Mouse (Mus musculus) limb, embryonic 13.5 days (tissue): ENCODE measurements around the gene Mxd4. TPM values are rescaled to one million over a fixed set of nuclear protein-coding genes. Genes with fewer than 3 reads are reported as not detected.

Source experiments
- ATAC-seq: fragments of 200-750 bp; cut with Nextera tagmentation; 2 replicates; pipeline ENCODE4 v1.8.0; 2017; ENCODE audit warnings: low read depth, moderate number of reproducible peaks, moderate TSS enrichment; ENCODE audit not compliant: low FRiP score
- H3K27ac ChIP-seq: fragments of 300-500 bp; sonication (generic); 2 replicates; pipeline ENCODE4 v1.5.1; 2015; ENCODE audit warnings: inconsistent platforms, mild to moderate bottlenecking, moderate library complexity
- H3K27me3 ChIP-seq: fragments of 300-500 bp; sonication (generic); 2 replicates; pipeline ENCODE4 v1.6.1; 2015; ENCODE audit warnings: mild to moderate bottlenecking, inconsistent platforms
- H3K36me3 ChIP-seq: fragments of 300-500 bp; sonication (generic); 2 replicates; pipeline ENCODE4 v1.6.1; 2015; ENCODE audit warnings: inconsistent platforms, mild to moderate bottlenecking, moderate library complexity
- H3K4me1 ChIP-seq: fragments of 300-500 bp; sonication (generic); 2 replicates; pipeline ENCODE4 v1.6.1; 2015; ENCODE audit warnings: inconsistent platforms
- H3K4me2 ChIP-seq: fragments of 300-500 bp; sonication (generic); replicated peaks from 2 replicates; pipeline ENCODE4 v1.6.1; 2015; ENCODE audit warnings: inconsistent platforms, mild to moderate bottlenecking, moderate library complexity
- H3K4me3 ChIP-seq: fragments of 300-500 bp; sonication (generic); 2 replicates; pipeline ENCODE4 v1.5.1; 2015; ENCODE audit warnings: moderate library complexity, mild to moderate bottlenecking, inconsistent platforms
- H3K9ac ChIP-seq: fragments of 300-500 bp; sonication (generic); 2 replicates; pipeline ENCODE4 v1.6.1; 2015; ENCODE audit warnings: mild to moderate bottlenecking, inconsistent platforms
- H3K9me3 ChIP-seq: fragments of 300-500 bp; sonication (generic); 2 replicates; pipeline ENCODE4 v1.6.1; 2016; ENCODE audit warnings: inconsistent platforms
- WGBS: fragments of 180-500 bp; shearing (Covaris S2); methylation state at CpG from one replicate; pipeline ENCODE4 v1.1.7; 2015; 5-methylcytosine and 5-hydroxymethylcytosine counted together
- polyA plus RNA-seq: library from polyadenylated mRNA; unstranded; fragments of >200 nt; fragmentation: Nextera tagmentation; extraction: Ambion mirVana; gene quantifications from 2 replicates; pipeline ENCODE4 v1.2.1, GENCODE M21; 2015

The Mxd4 gene
- polyA plus RNA-seq, 1 experiment from 2014 or later = 39.6 TPM

- H3K4me3 ChIP-seq = no peak overlapping the region
- WGBS = 72% methylated on average over 5 of the region's 5 CpGs
- peaks cover 42% of the 10 kb centered on the region for H3K4me1 ChIP-seq
- peak overlapping the region; percentile 21; the same call in 1 of the 2 replicates for H3K9ac ChIP-seq
- H3K36me3 ChIP-seq = peaks cover 56% of the 10 kb centered on the region
- H3K27me3 ChIP-seq = no peaks in the 10 kb centered on the region
- H3K27ac ChIP-seq = no peak overlapping the region
- H3K4me2 ChIP-seq = no peak overlapping the region
- no peak for ATAC-seq
- no peaks in the 10 kb centered on the region for H3K9me3 ChIP-seq
These were observed 4.2 kb downstream of the Mxd4 start for GRCm38 (mm10) chr5:34183156-34183880.

GRCm38 (mm10) chr5:34182486-34182885 lies 5.0 kb downstream of the Mxd4 start:
- no peak overlapping the region for H3K4me2 ChIP-seq
- H3K9ac ChIP-seq = no peak overlapping the region
- no peaks in the 10 kb centered on the region for H3K9me3 ChIP-seq
- peaks cover 65% of the 10 kb centered on the region for H3K36me3 ChIP-seq
- peaks cover 41% of the 10 kb centered on the region for H3K4me1 ChIP-seq
- H3K4me3 ChIP-seq = no peak overlapping the region
- ATAC-seq = no peak
- WGBS = 63% methylated on average over 3 of the region's 3 CpGs
- no peak overlapping the region for H3K27ac ChIP-seq
- no peaks in the 10 kb centered on the region for H3K27me3 ChIP-seq

GRCm38 (mm10) chr5:34177821-34178220 lies 9.7 kb downstream of the Mxd4 start:
- no peaks in the 10 kb centered on the region for H3K9me3 ChIP-seq
- ATAC-seq = no peak
- H3K27ac ChIP-seq = no peak overlapping the region
- 93% methylated on average over 4 of the region's 4 CpGs for WGBS
- H3K4me1 ChIP-seq = peaks cover under 1% of the 10 kb centered on the region; the same call in 1 of the 2 replicates
- H3K4me3 ChIP-seq = no peak overlapping the region
- H3K36me3 ChIP-seq = peaks cover 93% of the 10 kb centered on the region
- H3K9ac ChIP-seq = no peak overlapping the region
- H3K27me3 ChIP-seq = no peaks in the 10 kb centered on the region
- H3K4me2 ChIP-seq = no peak overlapping the region

DNA sequence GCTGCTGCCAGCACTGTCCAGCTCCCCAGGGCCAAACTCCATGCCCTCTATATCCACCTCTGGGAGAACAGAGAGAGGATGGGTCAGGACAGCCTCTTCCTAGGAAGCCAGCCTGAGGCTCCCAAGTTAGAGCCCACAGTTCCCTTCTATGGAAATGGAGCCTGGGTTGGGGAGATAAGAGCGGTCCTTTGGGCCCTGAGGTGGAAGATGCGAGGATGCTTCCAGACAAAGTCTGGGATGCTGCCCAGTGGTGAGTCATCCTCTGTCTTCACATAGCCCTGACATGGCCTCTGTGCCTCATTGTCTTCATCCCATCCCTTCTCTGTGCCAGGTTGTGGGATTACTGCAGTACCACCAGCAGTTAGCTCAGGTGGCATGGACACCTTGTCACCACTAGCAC lies 10.4 kb downstream of the Mxd4 start:
- Histone ChIP-seq H3K9me3 (no peaks in the 10 kb centered on the region), H3K4me2 (no peak overlapping the region), H3K27me3 (no peaks in the 10 kb centered on the region), H3K36me3 (peaks cover 91% of the 10 kb centered on the region), H3K4me1 (no peaks in the 10 kb centered on the region), H3K27ac (no peak overlapping the region), H3K4me3 (no peak overlapping the region), H3K9ac (peak overlapping the region; percentile 5; the same call in 1 of the 2 replicates)
- ATAC-seq = no peak
- 96% methylated on average over 2 of the region's 2 CpGs for WGBS

DNA sequence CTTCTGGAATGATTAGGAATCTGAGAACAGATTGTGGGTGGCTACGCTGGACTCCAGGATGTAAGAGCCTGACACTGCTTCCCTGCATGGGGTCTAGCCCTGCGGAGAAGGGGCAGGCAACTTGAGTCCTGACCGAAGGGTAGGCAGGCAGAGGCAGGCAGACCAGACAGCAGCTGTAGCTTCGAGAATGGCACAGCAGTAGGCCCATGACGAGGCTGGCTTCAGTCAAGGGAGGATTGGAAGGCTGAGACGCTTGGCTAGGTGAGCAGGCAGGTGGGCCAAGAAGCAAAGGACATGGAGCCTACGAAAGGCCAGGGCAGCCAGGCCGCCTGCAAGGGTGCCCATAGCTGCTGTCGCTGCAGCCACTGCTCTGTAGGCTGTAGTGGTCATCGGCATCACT lies 10.8 kb downstream of the Mxd4 start:
- Histone ChIP-seq H3K27ac (no peak overlapping the region), H3K9me3 (no peaks in the 10 kb centered on the region), H3K4me1 (no peaks in the 10 kb centered on the region), H3K4me3 (no peak overlapping the region), H3K9ac (peak overlapping the region; percentile 5; the same call in 1 of the 2 replicates), H3K27me3 (no peaks in the 10 kb centered on the region), H3K36me3 (peaks cover 87% of the 10 kb centered on the region), H3K4me2 (no peak overlapping the region)
- 76% methylated on average over 10 of the region's 10 CpGs for WGBS
- no peak for ATAC-seq

DNA sequence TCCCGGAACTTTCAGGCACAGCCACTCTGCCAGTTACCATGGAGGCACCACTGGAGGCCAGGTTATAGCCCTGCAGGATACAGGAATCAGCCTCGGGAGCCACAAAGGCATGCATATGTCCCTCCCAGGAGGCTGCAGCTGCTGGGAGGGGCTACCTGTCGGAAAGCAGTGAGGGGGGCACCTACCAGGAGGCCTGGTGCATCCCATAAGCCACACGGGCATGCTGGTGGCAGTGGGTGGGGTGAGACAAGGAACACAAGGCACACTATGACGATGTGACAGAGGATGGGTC lies 12.2 kb downstream of the Mxd4 start:
- no peak for ATAC-seq
- H3K9me3 ChIP-seq = no peaks in the 10 kb centered on the region
- H3K27me3 ChIP-seq = no peaks in the 10 kb centered on the region
- H3K9ac ChIP-seq = no peak overlapping the region
- WGBS = 21% methylated on average over 5 of the region's 5 CpGs
- H3K4me1 ChIP-seq = no peaks in the 10 kb centered on the region
- H3K4me3 ChIP-seq = no peak overlapping the region
- H3K36me3 ChIP-seq = peaks cover 78% of the 10 kb centered on the region
- no peak overlapping the region for H3K4me2 ChIP-seq
- no peak overlapping the region for H3K27ac ChIP-seq

DNA sequence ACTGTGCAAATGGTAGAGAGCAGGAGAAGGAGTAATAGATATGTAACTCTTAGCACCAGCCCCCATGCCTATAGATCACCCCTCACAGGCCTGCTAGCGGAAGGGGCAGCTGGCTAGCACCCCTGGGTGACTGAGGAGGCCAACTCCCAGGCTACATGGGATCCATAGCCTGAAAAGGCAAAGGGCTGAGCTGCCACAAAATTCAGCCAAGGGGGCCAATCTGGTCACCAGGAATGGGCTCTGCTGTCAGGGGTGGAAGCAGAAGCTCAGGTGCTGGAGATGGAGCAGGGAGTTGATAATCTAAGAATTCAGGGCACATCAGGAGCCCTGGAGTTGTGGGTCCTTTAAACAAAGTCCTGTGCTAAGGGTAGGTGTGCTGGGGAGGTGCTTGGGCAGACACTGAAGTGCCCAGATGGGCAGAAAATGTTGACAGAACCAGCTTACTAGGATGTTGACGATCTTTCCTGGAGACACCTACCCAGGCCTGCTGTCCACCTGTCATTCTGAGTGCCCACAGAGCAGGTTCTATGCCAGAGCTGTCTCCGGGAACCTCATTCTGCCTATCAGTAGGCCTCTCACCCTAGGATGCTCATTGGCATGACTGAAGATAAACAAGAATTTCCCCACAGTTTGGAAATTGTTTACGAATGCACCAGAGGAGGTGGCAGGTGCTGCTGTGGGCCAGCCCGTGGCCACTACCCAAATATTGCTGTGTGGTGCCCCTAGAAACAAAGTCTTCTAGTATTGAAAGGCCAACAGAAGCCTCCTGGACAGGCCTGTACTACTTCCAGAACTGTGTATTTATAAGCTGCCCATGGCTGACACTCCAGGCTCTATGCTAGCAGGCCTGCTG lies 12.7 kb downstream of the Mxd4 start:
- H3K36me3 ChIP-seq = peaks cover 73% of the 10 kb centered on the region
- 0 out of 2 replicates have a peak, but pooled peaks cover 3% of the 10 kb centered on the region for H3K4me1 ChIP-seq
- H3K9me3 ChIP-seq = no peaks in the 10 kb centered on the region
- 70% methylated on average over 5 of the region's 5 CpGs for WGBS
- no peaks in the 10 kb centered on the region for H3K27me3 ChIP-seq
- no peak overlapping the region; the same call in 1 of the 2 replicates for H3K9ac ChIP-seq
- H3K4me3 ChIP-seq = no peak overlapping the region
- H3K27ac ChIP-seq = no peak overlapping the region
- ATAC-seq = no peak
- no peak overlapping the region for H3K4me2 ChIP-seq

GRCm38 (mm10) chr5:34174021-34174420 lies 13.5 kb downstream of the Mxd4 start:
- Histone ChIP-seq H3K4me1 (0 out of 2 replicates have a peak, but pooled peaks cover 4% of the 10 kb centered on the region), H3K27ac (no peak overlapping the region), H3K9ac (no peak overlapping the region), H3K27me3 (no peaks in the 10 kb centered on the region), H3K4me2 (no peak overlapping the region), H3K9me3 (no peaks in the 10 kb centered on the region), H3K4me3 (no peak overlapping the region), H3K36me3 (peaks cover 65% of the 10 kb centered on the region)
- ATAC-seq = no peak
- WGBS = 80% methylated on average over 2 of the region's 2 CpGs

GRCm38 (mm10) chr5:34170726-34171125 lies 16.8 kb downstream of the Mxd4 start:
- WGBS = 87% methylated on average over 4 of the region's 4 CpGs
- Histone ChIP-seq H3K4me2 (no peak overlapping the region), H3K36me3 (peaks cover 33% of the 10 kb centered on the region), H3K9me3 (no peaks in the 10 kb centered on the region), H3K27ac (no peak overlapping the region), H3K4me3 (no peak overlapping the region), H3K27me3 (no peaks in the 10 kb centered on the region), H3K4me1 (peaks cover 12% of the 10 kb centered on the region), H3K9ac (no peak overlapping the region)
- ATAC-seq = no peak

- Histone ChIP-seq H3K9me3 (no peaks in the 10 kb centered on the region), H3K4me1 (peaks cover 18% of the 10 kb centered on the region), H3K27me3 (no peaks in the 10 kb centered on the region), H3K4me2 (peak overlapping the region; percentile 70), H3K4me3 (peak overlapping the region; percentile 80), H3K27ac (peak overlapping the region; percentile 90), H3K36me3 (peaks cover 27% of the 10 kb centered on the region), H3K9ac (peak overlapping the region; percentile 60)
- 80% methylated on average over 3 of the region's 3 CpGs for WGBS
- no peak for ATAC-seq
These were observed 17.6 kb downstream of the Mxd4 start for GRCm38 (mm10) chr5:34169954-34170353.

DNA sequence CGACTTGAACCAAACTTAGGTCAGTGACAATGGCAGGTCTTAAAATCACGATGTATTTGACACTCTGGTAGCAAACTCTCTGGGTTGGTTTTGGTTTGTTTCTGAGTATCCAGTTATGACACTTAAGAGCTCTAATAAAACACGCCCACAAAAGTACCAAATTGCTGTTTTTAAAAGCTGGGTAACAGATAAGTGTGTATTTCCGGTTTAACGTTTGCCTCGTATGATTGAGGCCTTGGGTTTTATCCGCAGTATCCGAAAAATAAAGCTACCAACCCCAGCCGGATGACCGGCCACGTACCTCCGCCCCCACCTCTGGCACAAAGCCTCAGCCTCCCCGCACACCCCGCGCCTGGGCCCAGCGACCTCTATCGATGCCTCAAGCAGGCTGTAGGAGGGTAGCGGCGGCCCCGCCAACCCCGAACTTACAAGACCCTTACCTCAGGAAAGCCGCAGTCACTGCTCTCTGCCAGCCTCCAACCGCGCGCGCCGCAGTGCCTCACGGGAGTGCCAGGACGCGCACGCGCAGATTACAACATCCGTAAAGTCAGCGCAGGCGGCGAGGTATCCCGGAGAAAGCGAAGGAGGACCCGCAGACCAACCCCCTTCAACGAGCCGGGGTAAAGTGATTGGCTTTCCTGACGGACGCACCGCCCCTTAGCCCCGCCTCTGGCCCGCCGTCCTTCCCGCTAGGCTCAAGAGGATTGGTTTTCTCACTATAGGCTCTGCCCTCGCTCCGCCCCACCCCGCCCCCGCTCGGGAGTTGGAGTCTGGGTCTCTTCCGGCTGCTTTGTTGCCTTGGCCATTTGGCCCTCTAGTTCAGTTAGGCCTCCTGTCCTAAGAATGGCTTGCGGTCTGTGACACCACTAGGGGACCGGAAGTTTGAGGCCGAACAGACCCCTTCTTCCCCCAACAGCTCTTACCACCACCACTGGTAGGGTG lies 18.3 kb downstream of the Mxd4 start, which contains the start of the genes Poln and Haus3:
Gene Poln (minus strand): TSS at position 499 of the 942 bp plus-strand sequence.
Gene Haus3 (minus strand): TSS at position 578 of the 942 bp plus-strand sequence.
- Histone ChIP-seq H3K4me1 (peaks cover 24% of the 10 kb centered on the region), H3K4me3 (peak within 1 kb of the TSS; percentile 80), H3K27ac (peak within 1 kb of the TSS; percentile 90), H3K9ac (peak within 1 kb of the TSS; percentile 91), H3K27me3 (no peaks in the 10 kb centered on the region), H3K9me3 (no peaks in the 10 kb centered on the region), H3K36me3 (peaks cover 26% of the 10 kb centered on the region), H3K4me2 (peak within 1 kb of the TSS; percentile 70)
- peak; percentile 100 for ATAC-seq
- under 1% methylated on average over 56 of the region's 57 CpGs for WGBS
